8 mouse cellular contexts compared by ENCODE assay signal in the genomic region with DNA sequence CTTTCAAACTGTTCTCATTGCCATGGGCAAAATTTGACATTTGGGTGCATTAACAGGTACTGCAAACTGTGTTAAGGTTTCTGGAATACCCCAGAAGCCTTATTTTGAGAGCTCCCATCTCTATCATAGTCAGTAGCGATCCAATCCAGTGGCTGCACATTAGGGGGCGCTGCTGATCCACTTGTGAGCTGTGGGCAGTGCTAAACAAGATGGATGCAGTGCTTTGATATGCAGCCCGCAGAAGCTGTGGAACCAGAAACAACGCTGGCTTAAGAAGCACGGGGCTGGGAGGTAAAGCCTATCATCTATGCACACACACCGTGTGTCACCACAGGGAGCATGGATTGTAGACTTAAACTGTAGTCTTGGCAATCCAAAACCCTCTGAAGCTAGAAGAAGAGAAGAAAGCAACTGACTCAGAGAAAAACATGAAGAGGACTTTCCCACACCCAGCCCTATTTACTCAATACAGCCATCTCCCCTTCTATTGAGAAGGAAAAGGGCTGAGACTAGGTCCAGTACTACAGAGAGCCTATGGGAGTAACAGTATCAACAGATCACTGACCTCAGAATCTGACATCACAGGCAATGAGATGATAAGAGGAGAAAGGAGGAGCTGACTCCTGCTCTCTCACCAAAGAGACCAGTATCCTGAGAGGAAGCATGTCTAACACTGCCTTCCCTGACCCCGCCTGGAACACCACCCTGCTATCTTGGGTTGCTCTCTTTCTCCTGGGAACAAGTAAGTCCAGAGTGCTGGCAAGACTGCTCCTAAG.
DNase-seq lines count a peak whose midpoint lies in the region; ATAC-seq lines count a peak whose summit lies in the region.

No protein-coding gene starts in this region.

- 12% methylated on average over 7 of the region's 7 CpGs for WGBS in limb, embryonic 11.5 days
- 12% methylated on average over 7 of the region's 7 CpGs for WGBS in midbrain, embryonic 16.5 days

- no peak for ATAC-seq in limb, embryonic 11.5 days (ENCODE audit: insufficient number of reproducible peaks, low FRiP score, low TSS enrichment, low read depth)
- ATAC-seq in midbrain, embryonic 16.5 days, result peak; percentile 70; the same call in 1 of the 2 replicates

- peak; percentile 15 to 19 for DNase-seq in urinary bladder, adult 18-20 months (ENCODE audit: low spot score in 2 of 2)
- DNase-seq in urinary bladder, postnatal 10 days (ENCODE audit: low spot score), result no peak
- DNase-seq in cerebellum, postnatal 4 days (ENCODE audit: low spot score in 2 of 2), result peak; percentile 65 to 70
- DNase-seq in heart, adult 18-20 months, result peak; percentile 66 to 82
- peak; percentile 30 to 65 for DNase-seq in kidney, adult 8-10 months
- DNase-seq in limb, embryonic 11.5 days (ENCODE audit: low spot score), result peak; percentile 52
- peak; percentile 57 to 63 for DNase-seq in spleen, postnatal 14 days (ENCODE audit: low spot score in 2 of 2)

- H3K9me3 ChIP-seq in limb, embryonic 11.5 days (ENCODE audit: control insufficient read depth, low read length), result no peaks in the 10 kb centered on the region
- no peaks in the 10 kb centered on the region for H3K9me3 ChIP-seq in midbrain, embryonic 16.5 days (replicated peaks; ENCODE audit: control insufficient read depth, low read length, poor library complexity, severe bottlenecking)

- no peak overlapping the region for H3K4me2 ChIP-seq in limb, embryonic 11.5 days (ENCODE audit: low read depth, severe bottlenecking)
- peak overlapping the region; percentile 7; the same call in 1 of the 2 replicates for H3K4me2 ChIP-seq in midbrain, embryonic 16.5 days (ENCODE audit: low read length)

- no peak overlapping the region for H3K27ac ChIP-seq in limb, embryonic 11.5 days (replicated peaks; ENCODE audit: low read depth, low read length)
- H3K27ac ChIP-seq in midbrain, embryonic 16.5 days (ENCODE audit: low read length), result no peak overlapping the region

- no peaks in the 10 kb centered on the region for H3K4me1 ChIP-seq in limb, embryonic 11.5 days (ENCODE audit: control insufficient read depth, insufficient read depth, low read length)
- H3K4me1 ChIP-seq in midbrain, embryonic 16.5 days (ENCODE audit: control insufficient read depth, insufficient read depth, low read length), result no peaks in the 10 kb centered on the region

- no peaks in the 10 kb centered on the region for H3K36me3 ChIP-seq in limb, embryonic 11.5 days (ENCODE audit: control insufficient read depth, insufficient read depth, low read length)
- H3K36me3 ChIP-seq in midbrain, embryonic 16.5 days (ENCODE audit: control insufficient read depth, insufficient read depth, low read length), result no peaks in the 10 kb centered on the region

- H3K4me3 ChIP-seq in limb, embryonic 11.5 days (ENCODE audit: low read depth, low read length), result no peak overlapping the region
- H3K4me3 ChIP-seq in midbrain, embryonic 16.5 days (ENCODE audit: low read depth, low read length), result no peak overlapping the region

- no peak overlapping the region for H3K9ac ChIP-seq in limb, embryonic 11.5 days (ENCODE audit: low read length)
- H3K9ac ChIP-seq in midbrain, embryonic 16.5 days (ENCODE audit: low read depth, low read length), result no peak overlapping the region

- no peaks in the 10 kb centered on the region for H3K27me3 ChIP-seq in limb, embryonic 11.5 days (ENCODE audit: control insufficient read depth, insufficient read depth, low read length)
- H3K27me3 ChIP-seq in midbrain, embryonic 16.5 days (ENCODE audit: control insufficient read depth, insufficient read depth, low read depth, low read length), result no peaks in the 10 kb centered on the region
